Mouse (Mus musculus) ES-E14 (cell line): Measurements from ENCODE around the gene Mycn. TPM values are rescaled to one million over a fixed set of nuclear protein-coding genes. Genes with fewer than 3 reads are reported as not detected.

Experiments
- DNase-seq: peaks from one replicate; pipeline ENCODE4 v3.0.0-alpha.2; 2013; ENCODE audit warnings: low read depth, low spot score
- H3K27ac ChIP-seq: 2 replicates; pipeline ENCODE4 v1.5.1; 2012; ENCODE audit warnings: low read depth, mild to moderate bottlenecking, low read length, moderate library complexity, mixed read lengths; ENCODE audit not compliant: poor library complexity, insufficient read depth, severe bottlenecking
- H3K36me3 ChIP-seq: 2 replicates; pipeline ENCODE4 v1.6.1; 2012; ENCODE audit warnings: mild to moderate bottlenecking, low read length, moderate library complexity, mixed read lengths; ENCODE audit not compliant: control insufficient read depth, poor library complexity, insufficient read depth, severe bottlenecking
- H3K4me1 ChIP-seq, 2 experiments: fragments of 150-350 bp in 1 of 2; sonication (generic) in 1 of 2; 2 replicates each; pipeline ENCODE4 v1.6.1; 2012; ENCODE audit warnings: low read length in 2 of 2, mild to moderate bottlenecking in 1 of 2, mixed read lengths in 1 of 2; ENCODE audit not compliant: control insufficient read depth in 2 of 2, insufficient read depth in 2 of 2, poor library complexity in 1 of 2
- H3K4me3 ChIP-seq, 2 experiments: fragments of 150-350 bp in 1 of 2; sonication (generic) in 1 of 2; 2 replicates each; pipeline ENCODE4 v1.5.1; 2012; ENCODE audit warnings: low read length in 2 of 2, low read depth in 1 of 2, mild to moderate bottlenecking in 1 of 2, mixed read lengths in 1 of 2; ENCODE audit not compliant: insufficient read depth in 1 of 2, poor library complexity in 1 of 2, severe bottlenecking in 1 of 2
- H3K9ac ChIP-seq: 2 replicates; pipeline ENCODE4 v1.6.1; 2012; ENCODE audit warnings: low read depth, mild to moderate bottlenecking, low read length, mixed read lengths; ENCODE audit not compliant: poor library complexity, insufficient read depth, severe bottlenecking
- H3K9me3 ChIP-seq: fragments of 150-350 bp; sonication (generic); 2 replicates; pipeline ENCODE4 v1.6.1; 2012; ENCODE audit warnings: low read depth, mild to moderate bottlenecking, low read length; ENCODE audit not compliant: control insufficient read depth, insufficient read depth
- CHD2 ChIP-seq: IDR thresholded peaks from 2 replicates; pipeline ENCODE4 v1.6.1; 2014; ENCODE audit warnings: mild to moderate bottlenecking, low read depth, low read length, inconsistent platforms
- HCFC1 ChIP-seq: IDR thresholded peaks from 2 replicates; pipeline ENCODE4 v1.6.1; 2012; ENCODE audit warnings: low read length, inconsistent platforms, borderline replicate concordance; ENCODE audit not compliant: insufficient read depth
- MAFK ChIP-seq: IDR thresholded peaks from 2 replicates; pipeline ENCODE4 v1.6.1; 2014; ENCODE audit warnings: mild to moderate bottlenecking, low read depth, low read length, inconsistent platforms; ENCODE audit not compliant: insufficient read depth
- ZC3H11A ChIP-seq: IDR thresholded peaks from 2 replicates; pipeline ENCODE4 v1.6.1; 2012; ENCODE audit warnings: low read depth, mild to moderate bottlenecking, inconsistent platforms, low read length, borderline replicate concordance
- ZNF384 ChIP-seq: IDR thresholded peaks from 2 replicates; pipeline ENCODE4 v1.6.1; 2012; ENCODE audit warnings: low read depth, low read length, inconsistent platforms
- in situ Hi-C, 2 experiments: fragments of 600-800 bp; cut with MboI; formaldehyde crosslinking; loops; one replicate each; pipeline ENCODE4 v1.15.1; 2025; ENCODE audit warnings: low sequenced_read_pairs in 2 of 2, inconsistent platforms in 1 of 2; ENCODE audit not compliant: unreplicated experiment in 2 of 2
- total RNA-seq: library from RNA; depleted of rRNA; stranded (reverse); fragments of 300-350 nt; gene quantifications from 2 replicates; pipeline ENCODE4 v1.2.3, GENCODE M21; 2012

Gene Mycn
- total RNA-seq, 1 experiment: 76.8 TPM

DNA sequence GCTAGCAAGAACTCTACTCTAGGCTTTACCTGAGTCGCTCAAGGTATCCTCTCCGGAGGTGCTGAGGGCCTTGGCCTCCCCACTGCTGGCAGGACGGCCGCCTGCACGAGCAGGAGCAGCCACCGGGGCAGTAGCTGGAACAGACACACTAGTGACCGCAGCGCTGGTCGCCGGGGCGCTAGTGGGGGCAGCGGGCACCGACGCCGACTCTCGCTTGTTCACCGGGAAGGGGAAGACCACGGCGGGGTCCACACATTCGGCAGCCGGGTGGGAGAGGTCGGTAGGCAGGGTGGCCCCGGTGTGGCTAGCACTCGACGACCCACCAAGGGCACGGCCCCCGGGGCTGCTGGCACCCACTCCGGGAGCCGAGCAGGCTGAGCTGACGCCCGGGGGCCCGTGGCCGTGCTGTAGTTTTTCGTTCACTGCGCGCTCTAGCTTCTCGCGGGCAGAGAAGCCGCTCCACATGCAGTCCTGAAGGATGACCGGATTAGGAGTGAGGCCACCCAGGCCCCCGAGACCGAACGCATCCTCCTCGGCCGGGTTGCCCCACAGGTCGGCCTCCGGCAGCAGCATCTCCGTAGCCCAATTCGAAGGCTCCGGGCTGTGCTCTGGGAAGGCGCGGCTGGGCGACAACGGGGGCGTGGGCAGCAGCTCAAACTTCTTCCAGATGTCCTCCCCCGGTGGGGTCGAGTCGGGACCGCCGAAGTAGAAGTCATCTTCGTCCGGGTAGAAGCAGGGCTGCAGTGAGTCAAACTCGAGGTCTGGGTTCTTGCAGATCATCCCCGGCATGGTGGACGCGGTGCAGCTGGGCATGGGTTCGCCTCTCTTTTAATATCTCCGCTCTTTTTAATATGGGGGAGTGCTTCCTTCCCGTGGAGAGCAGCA, 1.9 kb downstream of the Mycn start:
- Histone ChIP-seq H3K9me3 (no peaks in the 10 kb centered on the region), H3K27ac (peak overlapping the region; percentile 84), H3K4me3 (peak overlapping the region; percentile 81 to 94), H3K4me1 (peaks cover 6 to 9% of the 10 kb centered on the region in 2 experiments), H3K36me3 (peaks cover 43% of the 10 kb centered on the region), H3K9ac (peak overlapping the region; percentile 72)
- TF ChIP-seq ZNF384 (no peak), MAFK (no peak), CHD2 (no peak), ZC3H11A (no peak), HCFC1 (no peak)
- DNase-seq: no peak
- in situ Hi-C loops: loop anchor here (5.0 to 10.0 kb wide), 3 partner anchors 155 to 315 kb away; no protein-coding TSS in a partner anchor

DNA sequence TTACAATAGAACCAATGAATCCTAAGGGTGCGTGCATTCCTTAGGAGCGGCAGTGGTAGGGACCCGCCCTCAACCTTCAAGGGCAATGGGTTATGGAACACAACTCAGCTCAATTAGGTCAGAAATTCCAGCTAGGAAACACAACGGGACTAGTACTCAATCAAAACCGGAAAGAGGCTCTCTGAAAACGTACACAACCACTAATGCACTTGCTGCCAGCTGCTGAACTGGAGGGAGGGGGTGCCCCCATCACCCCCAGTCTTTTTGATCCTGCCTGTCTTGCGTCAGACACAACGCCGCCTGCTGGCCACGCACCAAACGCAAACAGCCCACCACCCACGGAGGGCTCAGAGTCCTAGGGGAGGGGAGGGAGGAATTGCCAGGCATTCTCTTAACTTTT, 2.9 kb downstream of the Mycn start:
- peaks cover 43% of the 10 kb centered on the region for H3K36me3 ChIP-seq
- H3K9ac ChIP-seq: peak overlapping the region; percentile 72
- peaks cover 4 to 5% of the 10 kb centered on the region in 2 experiments for H3K4me1 ChIP-seq
- DNase-seq: peak; percentile 79
- peak overlapping the region; percentile 9 for H3K27ac ChIP-seq
- peak overlapping the region; percentile 81 to 94 for H3K4me3 ChIP-seq
- in situ Hi-C loops: loop anchor here in 1 of 2 experiments (10.0 kb wide), 1 partner anchor 154 kb away; no protein-coding TSS in a partner anchor
- TF ChIP-seq ZC3H11A (peak; percentile 24; the same call in 1 of the 2 replicates), HCFC1 (no peak)
- H3K9me3 ChIP-seq: no peaks in the 10 kb centered on the region

GRCm38 (mm10) chr12:12938361-12938760, 3.4 kb downstream of the Mycn start:
- H3K36me3 ChIP-seq: peaks cover 43% of the 10 kb centered on the region
- no peak for DNase-seq

DNA sequence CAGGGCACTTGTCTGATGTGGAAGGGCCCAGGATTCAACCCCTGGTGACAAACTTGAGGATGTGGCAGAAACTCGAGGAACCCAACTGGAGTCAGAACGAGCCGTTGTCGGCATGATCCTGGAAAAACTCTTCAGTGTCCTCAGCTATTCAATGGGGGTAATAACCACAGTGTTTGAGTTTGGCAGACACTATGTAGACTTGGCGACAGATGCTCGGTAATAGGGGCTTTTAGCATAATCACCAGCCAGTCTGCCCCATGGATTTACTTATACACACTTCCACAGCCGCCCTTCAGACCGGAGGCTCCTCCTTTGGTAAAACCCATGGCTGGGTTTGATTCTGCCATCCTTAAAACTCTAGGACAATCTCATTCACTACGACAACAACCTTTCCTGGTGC, 4.0 kb downstream of the Mycn start:
- peak overlapping the region; percentile 81 to 94 for H3K4me3 ChIP-seq
- peaks cover 43% of the 10 kb centered on the region for H3K36me3 ChIP-seq
- no peak for DNase-seq
- in situ Hi-C loops: loop anchor here in 1 of 2 experiments (10.0 kb wide), 1 partner anchor 153 kb away; no protein-coding TSS in a partner anchor
- peaks cover 3 to 4% of the 10 kb centered on the region in 2 experiments; a peak in 3 of 4 replicates for H3K4me1 ChIP-seq
- H3K27ac ChIP-seq: no peak overlapping the region
- TF ChIP-seq CHD2 (no peak), ZC3H11A (no peak), MAFK (no peak), HCFC1 (no peak), ZNF384 (no peak)
- peak overlapping the region; percentile 72 for H3K9ac ChIP-seq
- no peaks in the 10 kb centered on the region for H3K9me3 ChIP-seq

More at GRCm38 (mm10) chr12:12938361-12938760, 3.4 kb downstream of the Mycn start:
- no peaks in the 10 kb centered on the region for H3K9me3 ChIP-seq
- peak overlapping the region; percentile 81 to 94 for H3K4me3 ChIP-seq
- H3K4me1 ChIP-seq: peaks cover 3 to 4% of the 10 kb centered on the region in 2 experiments; a peak in 3 of 4 replicates
- TF ChIP-seq MAFK (no peak), CHD2 (no peak)
- H3K9ac ChIP-seq: peak overlapping the region; percentile 72
- H3K27ac ChIP-seq: no peak overlapping the region; the same call in 1 of the 2 replicates
- in situ Hi-C loops: loop anchor here in 1 of 2 experiments (10.0 kb wide), 1 partner anchor 154 kb away; no protein-coding TSS in a partner anchor
